Mouse (Mus musculus): Measurements from ENCODE around the gene Tmcc3. TPM values are rescaled to one million over a fixed set of nuclear protein-coding genes. Genes with fewer than 3 reads are reported as not detected.

The Tmcc3 gene
- total and polyA plus RNA-seq, 3 experiments = 15.3 to 35.1 (median 29.8) TPM

DNA sequence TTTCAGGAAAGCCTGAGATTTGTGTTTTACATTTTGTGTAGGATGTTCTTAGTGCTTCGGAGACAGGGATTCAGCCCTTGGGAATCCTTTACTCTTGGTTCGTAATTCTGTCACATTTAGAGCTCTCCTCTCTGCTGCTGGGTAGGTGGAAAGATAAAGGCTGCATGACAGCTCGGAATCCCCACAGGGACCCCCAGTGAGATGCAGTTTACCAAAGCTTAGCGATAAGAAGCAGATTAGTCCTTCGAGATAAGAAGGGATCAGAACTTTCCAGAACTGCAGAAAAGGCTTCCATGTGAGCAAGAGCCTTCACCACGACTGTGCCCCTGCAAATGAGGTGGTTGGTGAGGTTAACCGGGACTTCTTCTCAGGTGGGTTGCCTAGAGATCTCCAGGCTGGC, 122.2 kb downstream of the Tmcc3 start:
- Histone ChIP-seq H3K27me3 (ENCODE audit: control insufficient read depth, insufficient read depth, low read length) (no peaks in the 10 kb centered on the region), H3K4me1 (ENCODE audit: control insufficient read depth, insufficient read depth, low read length) (peaks cover 12% of the 10 kb centered on the region), H3K27ac (peak overlapping the region; percentile 57), H3K9ac (ENCODE audit: low read depth, low read length) (no peak overlapping the region), H3K36me3 (ENCODE audit: control insufficient read depth, insufficient read depth, low read length) (peaks cover 4% of the 10 kb centered on the region), H3K4me3 (no peak overlapping the region), H3K79me2 (replicated peaks; ENCODE audit: control insufficient read depth, insufficient read depth, low read length) (no peaks in the 10 kb centered on the region)
- whole genome bisulfite sequencing = 39% methylated on average over 7 of the region's 7 CpGs
- intact Hi-C loops (cut with DNase I) = loop anchor here (1.0 to 5.0 kb wide), 3 partner anchors 29 to 143 kb away; no protein-coding TSS in a partner anchor
- TF ChIP-seq EP300 (IDR thresholded peaks at IDR 0.05; ENCODE audit: insufficient read depth, low read depth, low read length) (no peak), POLR2A (IDR thresholded peaks at IDR 0.05; ENCODE audit: insufficient read depth, low read depth, low read length) (no peak), CTCF (IDR thresholded peaks at IDR 0.05) (no peak)
- no peak for DNase-seq

DNA sequence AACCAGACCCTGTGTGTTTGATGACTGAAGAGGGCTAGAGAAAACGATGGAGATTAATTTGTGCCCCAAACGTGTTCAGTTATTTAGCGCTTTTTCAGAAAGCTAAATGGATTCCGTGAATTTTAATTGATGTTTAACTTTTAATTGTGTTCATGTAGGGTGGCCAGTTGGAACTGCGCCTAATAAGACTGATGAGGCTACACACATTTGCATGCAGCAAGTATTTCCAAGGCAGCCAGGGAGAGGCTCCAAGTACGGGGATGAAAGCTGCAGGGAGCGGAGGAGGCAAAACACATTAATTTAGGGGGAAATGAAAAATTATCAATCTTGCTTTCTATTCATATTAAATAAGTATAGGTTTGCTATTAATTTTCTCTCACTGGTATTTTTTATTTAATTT, 131.0 kb downstream of the Tmcc3 start:
- intact Hi-C loops (cut with DNase I) = no loop called here
- H3K4me3 ChIP-seq = no peak overlapping the region
- WGBS = 95% methylated on average over 7 of the region's 7 CpGs

DNA sequence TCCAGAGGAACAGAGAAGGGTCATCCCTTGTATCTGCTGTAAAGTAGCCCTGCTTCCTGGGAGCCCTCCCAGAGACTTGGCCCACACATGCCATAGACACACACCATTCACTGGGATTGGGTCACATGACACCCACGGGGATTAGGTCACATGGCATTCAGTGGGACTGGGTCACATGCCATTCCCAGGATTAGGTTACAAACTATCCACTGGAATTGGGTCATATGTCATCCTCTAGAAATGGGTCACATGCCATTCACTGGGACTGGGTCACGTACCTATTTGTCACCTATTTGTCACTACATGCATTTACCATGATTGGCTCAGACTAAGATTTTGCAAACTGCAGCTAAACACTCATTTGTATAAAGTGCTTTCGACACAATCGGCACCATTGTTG, 131.7 kb downstream of the Tmcc3 start:
- 86% methylated on average over 4 of the region's 4 CpGs for WGBS
- Histone ChIP-seq H3K27ac (no peak overlapping the region), H3K4me3 (no peak overlapping the region), H3K27me3 (ENCODE audit: control insufficient read depth, insufficient read depth, low read length) (no peaks in the 10 kb centered on the region), H3K36me3 (ENCODE audit: control insufficient read depth, insufficient read depth, low read length) (no peaks in the 10 kb centered on the region), H3K9ac (ENCODE audit: low read depth, low read length) (no peak overlapping the region), H3K4me1 (ENCODE audit: control insufficient read depth, insufficient read depth, low read length) (peaks cover 4% of the 10 kb centered on the region; the same call in 1 of the 2 replicates), H3K79me2 (replicated peaks; ENCODE audit: control insufficient read depth, insufficient read depth, low read length) (no peaks in the 10 kb centered on the region)
- TF ChIP-seq CTCF (IDR thresholded peaks at IDR 0.05) (no peak), EP300 (IDR thresholded peaks at IDR 0.05; ENCODE audit: insufficient read depth, low read depth, low read length) (no peak), POLR2A (IDR thresholded peaks at IDR 0.05; ENCODE audit: insufficient read depth, low read depth, low read length) (no peak)
- DNase-seq = no peak
- intact Hi-C loops (cut with DNase I) = no loop called here

More for the DNA sequence above, 131.0 kb downstream of the Tmcc3 start:
- Histone ChIP-seq H3K27ac (no peak overlapping the region), H3K36me3 (ENCODE audit: control insufficient read depth, insufficient read depth, low read length) (no peaks in the 10 kb centered on the region), H3K9ac (ENCODE audit: low read depth, low read length) (no peak overlapping the region), H3K4me1 (ENCODE audit: control insufficient read depth, insufficient read depth, low read length) (peaks cover 4% of the 10 kb centered on the region; the same call in 1 of the 2 replicates), H3K79me2 (replicated peaks; ENCODE audit: control insufficient read depth, insufficient read depth, low read length) (no peaks in the 10 kb centered on the region), H3K27me3 (ENCODE audit: control insufficient read depth, insufficient read depth, low read length) (no peaks in the 10 kb centered on the region)
- no peak for DNase-seq
- TF ChIP-seq POLR2A (IDR thresholded peaks at IDR 0.05; ENCODE audit: insufficient read depth, low read depth, low read length) = no peak
- no peak for TF ChIP-seq EP300 (IDR thresholded peaks at IDR 0.05; ENCODE audit: insufficient read depth, low read depth, low read length)
- no peak for TF ChIP-seq CTCF (IDR thresholded peaks at IDR 0.05)

DNA sequence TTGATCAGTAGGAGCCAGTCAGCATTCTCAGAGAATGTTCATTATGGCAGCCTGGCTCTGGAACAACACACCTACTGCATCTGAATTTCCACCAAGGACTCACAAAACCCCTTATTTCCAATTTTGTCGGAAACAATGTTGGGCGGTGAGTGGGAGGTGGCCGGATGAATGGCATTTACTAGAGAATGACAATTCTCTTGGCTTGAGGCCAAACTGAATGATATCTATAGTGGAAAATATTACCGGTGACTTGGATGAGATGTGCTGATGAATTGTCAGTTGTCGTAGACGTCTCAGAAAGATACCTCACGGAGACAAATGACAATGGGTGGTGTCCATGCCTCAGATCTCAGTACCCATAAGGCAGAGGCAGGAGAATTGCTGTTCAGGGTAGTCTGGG, 133.4 kb downstream of the Tmcc3 start:
- H3K36me3 ChIP-seq (ENCODE audit: control insufficient read depth, insufficient read depth, low read length) = no peaks in the 10 kb centered on the region
- no peak overlapping the region for H3K4me3 ChIP-seq
- H3K27me3 ChIP-seq (ENCODE audit: control insufficient read depth, insufficient read depth, low read length) = no peaks in the 10 kb centered on the region
- H3K79me2 ChIP-seq (replicated peaks; ENCODE audit: control insufficient read depth, insufficient read depth, low read length) = no peaks in the 10 kb centered on the region
- peaks cover 5% of the 10 kb centered on the region; the same call in 1 of the 2 replicates for H3K4me1 ChIP-seq (ENCODE audit: control insufficient read depth, insufficient read depth, low read length)
- H3K9ac ChIP-seq (ENCODE audit: low read depth, low read length) = no peak overlapping the region
- no peak for DNase-seq
- intact Hi-C loops (cut with DNase I) = no loop called here
- H3K27ac ChIP-seq = no peak overlapping the region
- WGBS = 54% methylated on average over 7 of the region's 7 CpGs
- TF ChIP-seq CTCF (IDR thresholded peaks at IDR 0.05) (no peak), POLR2A (IDR thresholded peaks at IDR 0.05; ENCODE audit: insufficient read depth, low read depth, low read length) (no peak), EP300 (IDR thresholded peaks at IDR 0.05; ENCODE audit: insufficient read depth, low read depth, low read length) (no peak)

DNA sequence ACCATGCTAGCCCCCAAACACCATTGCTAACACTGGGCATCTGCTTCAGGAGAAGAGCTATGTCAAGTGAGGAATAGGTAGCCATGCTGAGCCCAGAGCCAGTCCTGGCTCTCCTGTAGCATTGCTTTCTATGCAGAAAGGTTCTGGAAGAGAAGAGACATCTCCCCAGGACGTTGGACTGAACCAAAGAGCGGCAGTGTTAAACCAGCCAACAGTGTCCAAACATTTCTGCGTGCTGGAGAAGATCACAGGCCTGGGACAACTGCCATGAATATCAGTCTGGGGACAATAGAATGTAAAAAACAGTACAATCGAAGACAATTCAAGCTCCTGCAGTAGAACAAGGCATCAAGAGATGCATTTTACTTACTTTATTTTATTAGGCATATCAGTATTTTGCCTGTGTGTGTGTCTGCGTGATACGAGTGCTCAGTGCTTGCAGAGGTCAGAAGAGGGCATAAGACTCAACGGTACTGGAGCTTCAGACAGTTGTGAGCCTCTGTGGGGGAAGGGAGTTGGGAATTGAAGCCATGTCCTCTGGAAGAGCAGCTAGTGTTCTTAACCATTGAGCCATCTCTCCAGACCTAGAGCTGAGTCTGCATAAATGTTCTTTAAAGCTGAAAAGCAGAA, 134.7 kb downstream of the Tmcc3 start:
- H3K4me1 ChIP-seq (ENCODE audit: control insufficient read depth, insufficient read depth, low read length) = peaks cover 5% of the 10 kb centered on the region; the same call in 1 of the 2 replicates
- 41% methylated on average over 7 of the region's 7 CpGs for WGBS
- H3K9ac ChIP-seq (ENCODE audit: low read depth, low read length) = no peak overlapping the region
- no peak for TF ChIP-seq EP300 (IDR thresholded peaks at IDR 0.05; ENCODE audit: insufficient read depth, low read depth, low read length)
- TF ChIP-seq CTCF (IDR thresholded peaks at IDR 0.05) = peak; percentile 50
- H3K27ac ChIP-seq = peak overlapping the region; percentile 0; the same call in 1 of the 2 replicates
- intact Hi-C loops (cut with DNase I) = no loop called here
- H3K27me3 ChIP-seq (ENCODE audit: control insufficient read depth, insufficient read depth, low read length) = no peaks in the 10 kb centered on the region
- H3K36me3 ChIP-seq (ENCODE audit: control insufficient read depth, insufficient read depth, low read length) = no peaks in the 10 kb centered on the region
- no peaks in the 10 kb centered on the region for H3K79me2 ChIP-seq (replicated peaks; ENCODE audit: control insufficient read depth, insufficient read depth, low read length)
- no peak for DNase-seq
- no peak overlapping the region for H3K4me3 ChIP-seq

DNA sequence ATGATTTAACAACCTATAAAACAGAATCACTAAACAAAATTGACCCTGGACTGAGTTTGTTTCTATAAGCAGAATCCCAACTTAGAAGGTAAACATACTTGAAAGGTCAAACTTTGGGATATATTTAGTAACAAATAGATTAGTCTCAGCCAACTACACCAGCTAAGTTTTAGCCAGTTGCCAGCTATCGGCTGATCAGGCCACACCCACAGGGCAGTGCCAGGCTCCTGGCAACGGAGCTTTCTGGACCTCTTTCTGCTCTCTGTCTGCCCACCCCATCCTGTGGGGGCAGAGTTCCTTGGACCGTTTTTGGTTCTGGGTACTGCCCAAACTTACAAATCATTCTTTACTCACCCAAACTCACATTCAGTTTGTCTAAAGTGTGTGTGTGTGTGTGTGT, 137.9 kb downstream of the Tmcc3 start:
- peak; percentile 19; the same call in 1 of the 2 replicates for TF ChIP-seq CTCF (IDR thresholded peaks at IDR 0.05)
- TF ChIP-seq EP300 (IDR thresholded peaks at IDR 0.05; ENCODE audit: insufficient read depth, low read depth, low read length) = no peak

More for the DNA sequence above, 137.9 kb downstream of the Tmcc3 start:
- no peak overlapping the region for H3K9ac ChIP-seq (ENCODE audit: low read depth, low read length)
- WGBS = 37% methylated on average over 3 of the region's 3 CpGs
- H3K36me3 ChIP-seq (ENCODE audit: control insufficient read depth, insufficient read depth, low read length) = no peaks in the 10 kb centered on the region
- H3K4me3 ChIP-seq = no peak overlapping the region
- peaks cover 5% of the 10 kb centered on the region; the same call in 1 of the 2 replicates for H3K4me1 ChIP-seq (ENCODE audit: control insufficient read depth, insufficient read depth, low read length)
- no peaks in the 10 kb centered on the region for H3K27me3 ChIP-seq (ENCODE audit: control insufficient read depth, insufficient read depth, low read length)
- intact Hi-C loops (cut with DNase I) = no loop called here
- H3K79me2 ChIP-seq (replicated peaks; ENCODE audit: control insufficient read depth, insufficient read depth, low read length) = no peaks in the 10 kb centered on the region
- no peak overlapping the region for H3K27ac ChIP-seq
- peak in 1 of 2 experiments; percentile 42 for DNase-seq
